Mouse (Mus musculus): ENCODE measurements around the gene Lgals4. TPM values are rescaled to one million over a fixed set of nuclear protein-coding genes. Genes with fewer than 3 reads are reported as not detected.

Gene Lgals4
- polyA plus RNA-seq, 1 experiment from 2014 or later = 5.4 TPM

DNA sequence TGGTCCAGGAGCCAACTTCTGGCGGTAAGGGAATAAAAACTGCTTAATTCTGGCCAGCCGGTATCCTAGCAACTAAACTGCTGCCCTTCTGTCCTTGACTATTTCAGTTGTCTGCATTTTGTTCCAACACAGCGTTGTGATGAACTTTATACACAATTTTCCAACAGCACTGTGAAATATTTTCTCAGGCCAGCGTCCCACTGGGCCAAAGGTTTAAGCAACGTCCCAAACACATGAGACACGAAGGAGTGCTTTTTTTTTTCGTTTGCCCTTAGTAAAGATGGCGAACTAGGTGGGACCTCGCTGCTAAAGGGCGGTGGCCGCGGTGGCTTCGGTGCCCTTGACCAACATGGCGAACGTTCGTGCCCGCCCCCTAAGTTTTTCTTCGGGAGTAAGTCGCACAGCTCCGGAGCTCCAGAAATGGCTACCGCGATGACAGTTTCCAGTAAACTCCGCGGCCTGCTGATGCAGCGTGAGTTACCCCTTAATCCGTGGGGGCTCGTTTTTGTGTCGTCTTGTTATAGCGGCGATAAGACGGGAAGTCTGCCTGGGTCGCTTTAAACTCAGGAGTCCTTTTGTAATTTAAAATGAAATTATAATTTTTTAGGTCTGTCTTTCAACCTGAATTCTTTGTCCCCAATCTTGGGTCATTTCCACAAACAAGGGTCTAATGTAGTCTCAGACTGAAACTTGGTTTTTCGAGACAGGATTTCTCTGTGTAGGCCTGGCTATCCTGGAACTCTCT lies 8.5 kb upstream of the Lgals4 start, which contains the start of gene Ech1:
Gene Ech1 (plus strand): TSS at position 277 of the 745 bp plus-strand sequence.
- H3K27me3 ChIP-seq = no peaks in the 10 kb centered on the region
- peaks cover 11% of the 10 kb centered on the region; the same call in 1 of the 2 replicates for H3K4me1 ChIP-seq
- peak within 1 kb of the TSS; percentile 52 for H3K4me2 ChIP-seq (replicated peaks)
- peak within 1 kb of the TSS; percentile 86 for H3K27ac ChIP-seq
- peak; percentile 26; the same call in 1 of the 2 replicates for ATAC-seq (ENCODE audit: insufficient number of reproducible peaks, insufficient read depth, low FRiP score, low TSS enrichment)
- 3% methylated on average over 33 of the region's 33 CpGs for WGBS
- peak within 1 kb of the TSS; percentile 41 for H3K4me3 ChIP-seq
- peaks cover 35% of the 10 kb centered on the region for H3K36me3 ChIP-seq
- peak within 1 kb of the TSS; percentile 50 for H3K9ac ChIP-seq
- H3K9me3 ChIP-seq = no peaks in the 10 kb centered on the region

GRCm38 (mm10) chr7:28825686-28826401 lies 7.8 kb upstream of the Lgals4 start:
- Histone ChIP-seq H3K27ac (peak overlapping the region; percentile 86), H3K9me3 (no peaks in the 10 kb centered on the region), H3K4me1 (peaks cover 11% of the 10 kb centered on the region; the same call in 1 of the 2 replicates), H3K27me3 (no peaks in the 10 kb centered on the region), H3K9ac (peak overlapping the region; percentile 50), H3K4me2 (replicated peaks) (peak overlapping the region; percentile 52), H3K4me3 (peak overlapping the region; percentile 41), H3K36me3 (peaks cover 34% of the 10 kb centered on the region)
- no peak for ATAC-seq (ENCODE audit: insufficient number of reproducible peaks, insufficient read depth, low FRiP score, low TSS enrichment)
- 60% methylated on average over 11 of the region's 11 CpGs for WGBS

GRCm38 (mm10) chr7:28826402-28826772 lies 7.3 kb upstream of the Lgals4 start:
- Histone ChIP-seq H3K27ac (0 out of 2 replicates have a peak overlapping the region, but pooled peaks have one; percentile 86), H3K9ac (no peak overlapping the region; the same call in 1 of the 2 replicates), H3K36me3 (peaks cover 34% of the 10 kb centered on the region), H3K27me3 (no peaks in the 10 kb centered on the region), H3K4me3 (no peak overlapping the region), H3K4me1 (peaks cover 11% of the 10 kb centered on the region; the same call in 1 of the 2 replicates), H3K9me3 (no peaks in the 10 kb centered on the region), H3K4me2 (replicated peaks) (peak overlapping the region; percentile 52; the same call in 1 of the 2 replicates)
- 93% methylated on average over 7 of the region's 7 CpGs for WGBS
- ATAC-seq (ENCODE audit: insufficient number of reproducible peaks, insufficient read depth, low FRiP score, low TSS enrichment) = no peak

DNA sequence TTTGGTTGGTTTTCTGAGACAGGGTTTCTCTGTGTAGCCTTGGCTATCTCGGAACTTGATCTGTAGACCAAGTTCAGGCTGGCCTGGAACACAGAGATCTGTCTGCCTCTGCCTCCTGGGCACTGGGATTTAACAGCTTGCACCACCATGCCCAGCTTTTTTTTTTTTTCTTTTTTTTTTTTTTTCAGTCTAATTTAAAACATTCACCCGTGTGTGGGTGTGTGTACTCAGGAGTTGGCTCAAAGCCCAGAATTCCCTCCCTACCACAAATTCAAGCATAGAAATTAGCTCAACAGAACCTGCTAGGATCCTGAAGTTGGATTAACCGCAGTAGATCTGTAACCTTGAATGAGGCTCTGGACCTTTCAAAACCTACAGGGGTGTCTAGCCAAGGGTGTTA lies 6.3 kb upstream of the Lgals4 start:
- Histone ChIP-seq H3K4me1 (peaks cover 11% of the 10 kb centered on the region; the same call in 1 of the 2 replicates), H3K4me3 (no peak overlapping the region), H3K27ac (no peak overlapping the region), H3K9me3 (no peaks in the 10 kb centered on the region), H3K36me3 (peaks cover 36% of the 10 kb centered on the region), H3K27me3 (no peaks in the 10 kb centered on the region), H3K4me2 (replicated peaks) (no peak overlapping the region), H3K9ac (no peak overlapping the region)
- WGBS = 49% methylated on average over 3 of the region's 3 CpGs
- ATAC-seq (ENCODE audit: insufficient number of reproducible peaks, insufficient read depth, low FRiP score, low TSS enrichment) = no peak

GRCm38 (mm10) chr7:28829821-28830220 lies 3.8 kb upstream of the Lgals4 start:
- H3K4me1 ChIP-seq = peaks cover 7% of the 10 kb centered on the region; the same call in 1 of the 2 replicates
- no peaks in the 10 kb centered on the region for H3K27me3 ChIP-seq
- H3K9me3 ChIP-seq = no peaks in the 10 kb centered on the region
- no peak overlapping the region for H3K4me2 ChIP-seq (replicated peaks)
- 92% methylated on average over 8 of the region's 8 CpGs for WGBS
- no peak overlapping the region for H3K4me3 ChIP-seq
- no peak overlapping the region for H3K9ac ChIP-seq
- peaks cover 29% of the 10 kb centered on the region for H3K36me3 ChIP-seq
- no peak overlapping the region for H3K27ac ChIP-seq
- ATAC-seq (ENCODE audit: insufficient number of reproducible peaks, insufficient read depth, low FRiP score, low TSS enrichment) = no peak

- H3K4me2 ChIP-seq (replicated peaks) = no peak overlapping the region
- no peak overlapping the region for H3K9ac ChIP-seq
- ATAC-seq (ENCODE audit: insufficient number of reproducible peaks, insufficient read depth, low FRiP score, low TSS enrichment) = no peak
- WGBS = 96% methylated on average over 5 of the region's 5 CpGs
- H3K36me3 ChIP-seq = peaks cover 29% of the 10 kb centered on the region
- H3K27ac ChIP-seq = no peak overlapping the region
- H3K9me3 ChIP-seq = no peaks in the 10 kb centered on the region
- no peak overlapping the region for H3K4me3 ChIP-seq
- peaks cover 2% of the 10 kb centered on the region; the same call in 1 of the 2 replicates for H3K4me1 ChIP-seq
- no peaks in the 10 kb centered on the region for H3K27me3 ChIP-seq
Observed at GRCm38 (mm10) chr7:28830981-28831380, 2.7 kb upstream of the Lgals4 start.

DNA sequence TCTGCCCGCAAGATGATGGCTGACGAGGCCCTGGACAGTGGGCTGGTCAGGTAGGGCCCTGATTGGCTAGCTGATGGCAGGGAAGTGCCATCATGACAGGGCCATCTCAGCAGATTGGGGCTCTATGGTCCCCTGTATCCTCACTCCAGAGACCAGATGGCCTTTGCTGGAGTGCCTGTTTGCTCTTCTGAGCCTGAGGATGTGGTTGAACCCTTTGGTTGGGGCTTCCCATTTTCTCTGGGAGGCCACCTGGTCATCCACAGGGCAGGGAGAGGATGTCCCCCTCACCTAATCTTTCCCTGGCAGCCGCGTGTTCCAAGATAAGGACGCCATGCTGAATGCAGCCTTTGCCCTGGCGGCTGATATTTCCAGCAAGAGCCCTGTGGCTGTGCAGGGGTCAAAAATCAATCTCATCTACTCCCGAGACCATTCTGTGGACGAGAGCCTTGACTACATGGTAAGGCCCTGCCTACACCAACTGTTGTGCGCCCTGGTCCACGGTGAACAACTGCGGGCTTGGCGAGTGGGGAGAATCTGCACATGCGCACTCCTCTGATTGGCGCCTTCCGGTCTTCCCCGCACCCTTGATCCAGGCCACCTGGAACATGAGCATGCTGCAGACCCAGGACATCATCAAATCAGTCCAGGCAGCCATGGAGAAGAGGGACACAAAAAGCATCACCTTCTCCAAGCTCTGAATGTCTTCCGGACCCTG lies 2.1 kb upstream of the Lgals4 start:
- H3K4me1 ChIP-seq = no peaks in the 10 kb centered on the region
- no peak for ATAC-seq (ENCODE audit: insufficient number of reproducible peaks, insufficient read depth, low FRiP score, low TSS enrichment)
- no peak overlapping the region for H3K4me3 ChIP-seq
- no peak overlapping the region for H3K27ac ChIP-seq
- no peaks in the 10 kb centered on the region for H3K27me3 ChIP-seq
- no peak overlapping the region for H3K9ac ChIP-seq
- 91% methylated on average over 17 of the region's 17 CpGs for WGBS
- peaks cover 29% of the 10 kb centered on the region for H3K36me3 ChIP-seq
- no peak overlapping the region for H3K4me2 ChIP-seq (replicated peaks)
- no peaks in the 10 kb centered on the region for H3K9me3 ChIP-seq

DNA sequence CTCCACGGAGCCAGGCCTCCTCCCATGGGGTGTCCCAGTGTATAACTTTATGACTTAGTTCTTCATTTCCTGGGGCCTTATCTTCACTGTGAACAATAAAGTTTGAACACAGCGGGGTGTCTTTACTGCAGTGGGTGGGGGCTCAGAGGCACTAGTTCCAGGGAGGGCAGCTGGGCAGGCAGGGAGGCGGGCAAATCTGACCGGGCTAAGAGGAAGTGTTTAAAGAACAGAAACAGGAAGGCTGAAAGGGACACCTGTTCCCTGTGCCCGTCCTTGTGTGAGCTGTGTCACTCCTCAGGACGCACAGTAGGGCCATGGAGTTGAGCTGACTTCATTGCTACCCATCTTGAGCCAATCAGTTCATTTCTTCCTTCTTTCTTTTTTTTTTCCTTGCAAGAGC lies 1.5 kb upstream of the Lgals4 start:
- Histone ChIP-seq H3K4me3 (no peak overlapping the region), H3K27me3 (no peaks in the 10 kb centered on the region), H3K4me2 (replicated peaks) (no peak overlapping the region), H3K36me3 (peaks cover 29% of the 10 kb centered on the region), H3K9ac (no peak overlapping the region), H3K27ac (no peak overlapping the region), H3K9me3 (no peaks in the 10 kb centered on the region), H3K4me1 (no peaks in the 10 kb centered on the region)
- WGBS = 77% methylated on average over 6 of the region's 6 CpGs
- no peak for ATAC-seq (ENCODE audit: insufficient number of reproducible peaks, insufficient read depth, low FRiP score, low TSS enrichment)

DNA sequence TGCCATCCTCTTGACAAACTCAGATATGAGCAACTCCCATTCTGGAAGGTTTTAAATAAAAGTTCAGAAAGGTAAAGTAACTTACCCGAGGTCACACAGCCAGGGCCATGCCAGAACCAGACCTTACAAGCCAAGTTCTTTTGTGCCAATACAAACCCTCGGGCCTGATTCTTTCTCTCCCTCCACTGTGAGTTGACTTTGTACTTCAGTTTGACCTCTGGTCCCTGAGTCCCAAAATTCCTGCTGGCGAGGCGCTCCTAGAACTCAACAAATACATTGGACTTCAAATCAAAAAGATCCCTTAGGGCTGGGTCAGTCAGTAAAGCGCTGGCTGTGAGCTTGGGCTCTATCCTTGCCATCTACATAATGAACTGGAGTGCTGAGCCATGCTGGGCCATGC lies 3.3 kb downstream of the Lgals4 start:
- Histone ChIP-seq H3K27me3 (no peaks in the 10 kb centered on the region), H3K36me3 (peaks cover 4% of the 10 kb centered on the region; the same call in 1 of the 2 replicates), H3K4me2 (replicated peaks) (no peak overlapping the region), H3K4me1 (no peaks in the 10 kb centered on the region), H3K27ac (no peak overlapping the region), H3K9ac (no peak overlapping the region), H3K9me3 (no peaks in the 10 kb centered on the region), H3K4me3 (no peak overlapping the region)
- ATAC-seq (ENCODE audit: insufficient number of reproducible peaks, insufficient read depth, low FRiP score, low TSS enrichment) = no peak
- 85% methylated on average over 5 of the region's 5 CpGs for whole genome bisulfite sequencing

- H3K9ac ChIP-seq = no peak overlapping the region
- no peaks in the 10 kb centered on the region for H3K27me3 ChIP-seq
- H3K27ac ChIP-seq = 0 out of 2 replicates have a peak overlapping the region, but pooled peaks have one; percentile 6
- ATAC-seq (ENCODE audit: insufficient number of reproducible peaks, insufficient read depth, low FRiP score, low TSS enrichment) = no peak
- no peak overlapping the region for H3K4me3 ChIP-seq
- H3K4me2 ChIP-seq (replicated peaks) = no peak overlapping the region
- H3K4me1 ChIP-seq = no peaks in the 10 kb centered on the region
- H3K9me3 ChIP-seq = no peaks in the 10 kb centered on the region
- H3K36me3 ChIP-seq = no peaks in the 10 kb centered on the region
- 80% methylated on average over 9 of the region's 9 CpGs for WGBS
Observed at GRCm38 (mm10) chr7:28838331-28838730, 4.7 kb downstream of the Lgals4 start.

DNA sequence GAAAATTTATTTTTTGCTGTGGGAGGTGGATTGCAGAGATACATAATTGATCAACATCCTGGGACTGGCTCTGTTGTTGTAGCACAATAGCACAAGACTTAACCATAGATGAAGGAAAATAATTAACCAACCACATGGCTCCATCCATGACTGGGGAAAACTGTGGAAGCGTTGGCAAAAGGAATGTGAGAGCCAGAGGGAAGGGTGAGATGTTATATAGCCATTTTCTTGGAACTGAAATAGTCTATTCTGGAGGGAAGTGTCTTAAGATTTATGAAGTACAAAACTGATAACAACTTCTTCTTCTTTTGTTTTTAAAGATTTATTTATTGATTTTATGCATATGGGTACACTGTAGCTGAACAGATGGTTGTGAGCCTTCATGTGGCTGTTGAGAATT lies 13.6 kb downstream of the Lgals4 start:
- no peaks in the 10 kb centered on the region for H3K27me3 ChIP-seq
- H3K36me3 ChIP-seq = no peaks in the 10 kb centered on the region
- H3K27ac ChIP-seq = no peak overlapping the region
- no peak overlapping the region for H3K4me2 ChIP-seq (replicated peaks)
- H3K9ac ChIP-seq = no peak overlapping the region
- H3K9me3 ChIP-seq = no peaks in the 10 kb centered on the region
- no peak overlapping the region for H3K4me3 ChIP-seq
- peaks cover 5% of the 10 kb centered on the region; the same call in 1 of the 2 replicates for H3K4me1 ChIP-seq
- 80% methylated on average over 1 of the region's 1 CpGs for WGBS
- no peak for ATAC-seq (ENCODE audit: insufficient number of reproducible peaks, insufficient read depth, low FRiP score, low TSS enrichment)

All from embryonic facial prominence, embryonic 12.5 days (tissue).